Mouse (Mus musculus) ES-E14 (cell line): ENCODE results near the gene G3bp2. TPM values are rescaled to one million over a fixed set of nuclear protein-coding genes. Genes with fewer than 3 reads are reported as not detected.

Experiments used
- DNase-seq: peaks from one replicate; pipeline ENCODE4 v3.0.0-alpha.2; 2013; ENCODE audit warnings: low read depth, low spot score
- H3K27ac ChIP-seq: 2 replicates; pipeline ENCODE4 v1.5.1; 2012; ENCODE audit warnings: low read depth, mild to moderate bottlenecking, low read length, moderate library complexity, mixed read lengths; ENCODE audit not compliant: poor library complexity, insufficient read depth, severe bottlenecking
- H3K36me3 ChIP-seq: 2 replicates; pipeline ENCODE4 v1.6.1; 2012; ENCODE audit warnings: mild to moderate bottlenecking, low read length, moderate library complexity, mixed read lengths; ENCODE audit not compliant: control insufficient read depth, poor library complexity, insufficient read depth, severe bottlenecking
- H3K4me1 ChIP-seq, 2 experiments: fragments of 150-350 bp in 1 of 2; sonication (generic) in 1 of 2; 2 replicates each; pipeline ENCODE4 v1.6.1; 2012; ENCODE audit warnings: low read length in 2 of 2, mild to moderate bottlenecking in 1 of 2, mixed read lengths in 1 of 2; ENCODE audit not compliant: control insufficient read depth in 2 of 2, insufficient read depth in 2 of 2, poor library complexity in 1 of 2
- H3K4me3 ChIP-seq, 2 experiments: fragments of 150-350 bp in 1 of 2; sonication (generic) in 1 of 2; 2 replicates each; pipeline ENCODE4 v1.5.1; 2012; ENCODE audit warnings: low read length in 2 of 2, low read depth in 1 of 2, mild to moderate bottlenecking in 1 of 2, mixed read lengths in 1 of 2; ENCODE audit not compliant: insufficient read depth in 1 of 2, poor library complexity in 1 of 2, severe bottlenecking in 1 of 2
- H3K9ac ChIP-seq: 2 replicates; pipeline ENCODE4 v1.6.1; 2012; ENCODE audit warnings: low read depth, mild to moderate bottlenecking, low read length, mixed read lengths; ENCODE audit not compliant: poor library complexity, insufficient read depth, severe bottlenecking
- H3K9me3 ChIP-seq: fragments of 150-350 bp; sonication (generic); 2 replicates; pipeline ENCODE4 v1.6.1; 2012; ENCODE audit warnings: low read depth, mild to moderate bottlenecking, low read length; ENCODE audit not compliant: control insufficient read depth, insufficient read depth
- CHD2 ChIP-seq: IDR thresholded peaks from 2 replicates; pipeline ENCODE4 v1.6.1; 2014; ENCODE audit warnings: mild to moderate bottlenecking, low read depth, low read length, inconsistent platforms
- HCFC1 ChIP-seq: IDR thresholded peaks from 2 replicates; pipeline ENCODE4 v1.6.1; 2012; ENCODE audit warnings: low read length, inconsistent platforms, borderline replicate concordance; ENCODE audit not compliant: insufficient read depth
- MAFK ChIP-seq: IDR thresholded peaks from 2 replicates; pipeline ENCODE4 v1.6.1; 2014; ENCODE audit warnings: mild to moderate bottlenecking, low read depth, low read length, inconsistent platforms; ENCODE audit not compliant: insufficient read depth
- ZC3H11A ChIP-seq: IDR thresholded peaks from 2 replicates; pipeline ENCODE4 v1.6.1; 2012; ENCODE audit warnings: low read depth, mild to moderate bottlenecking, inconsistent platforms, low read length, borderline replicate concordance
- ZNF384 ChIP-seq: IDR thresholded peaks from 2 replicates; pipeline ENCODE4 v1.6.1; 2012; ENCODE audit warnings: low read depth, low read length, inconsistent platforms
- in situ Hi-C, 2 experiments: fragments of 600-800 bp; cut with MboI; formaldehyde crosslinking; loops; one replicate each; pipeline ENCODE4 v1.15.1; 2025; ENCODE audit warnings: low sequenced_read_pairs in 2 of 2, inconsistent platforms in 1 of 2; ENCODE audit not compliant: unreplicated experiment in 2 of 2
- total RNA-seq: library from RNA; depleted of rRNA; stranded (reverse); fragments of 300-350 nt; gene quantifications from 2 replicates; pipeline ENCODE4 v1.2.3, GENCODE M21; 2012

The G3bp2 gene
- total RNA-seq, 1 experiment: 266 TPM

GRCm38 (mm10) chr5:92093263-92094061 is 9.9 kb upstream of the G3bp2 start:
- in situ Hi-C loops: no loop called here
- no peaks in the 10 kb centered on the region for H3K9me3 ChIP-seq

DNA sequence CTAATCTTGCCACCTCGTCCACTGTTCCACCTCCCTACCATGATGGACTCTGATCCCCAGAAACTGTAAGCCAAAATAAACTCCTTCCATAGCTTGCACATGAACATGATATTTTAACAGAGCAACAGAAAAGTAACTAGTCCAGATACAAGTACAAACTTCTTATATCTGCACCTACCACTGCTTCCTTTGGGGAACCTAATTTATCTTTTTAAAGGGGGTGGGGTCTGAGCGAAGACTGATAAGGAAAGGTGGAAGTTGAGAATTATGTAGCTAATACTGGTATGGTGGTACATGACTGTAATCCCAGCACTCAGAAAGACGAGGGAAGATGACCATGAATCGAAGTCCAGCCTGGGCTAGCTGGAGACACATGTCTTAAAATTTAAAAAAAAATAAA is 4.0 kb upstream of the G3bp2 start:
- Histone ChIP-seq H3K36me3 (no peaks in the 10 kb centered on the region), H3K4me1 (peaks cover 2 to 4% of the 10 kb centered on the region in 2 experiments; a peak in 2 of 4 replicates), H3K9ac (no peak overlapping the region), H3K4me3 (no peak overlapping the region), H3K9me3 (no peaks in the 10 kb centered on the region), H3K27ac (no peak overlapping the region)
- in situ Hi-C loops: no loop called here
- no peak for TF ChIP-seq CHD2
- no peak for TF ChIP-seq ZNF384
- no peak for TF ChIP-seq ZC3H11A
- TF ChIP-seq HCFC1: no peak
- TF ChIP-seq MAFK: no peak
- DNase-seq: no peak

More at GRCm38 (mm10) chr5:92093263-92094061, 9.9 kb upstream of the G3bp2 start:
- Histone ChIP-seq H3K4me3 (no peak overlapping the region), H3K36me3 (no peaks in the 10 kb centered on the region), H3K9ac (no peak overlapping the region), H3K27ac (no peak overlapping the region), H3K4me1 (peaks cover 8 to 10% of the 10 kb centered on the region in 2 experiments; a peak in 2 of 4 replicates)
- DNase-seq: no peak
- TF ChIP-seq ZNF384 (no peak), CHD2 (no peak), HCFC1 (no peak)

GRCm38 (mm10) chr5:92085821-92086550 is 2.5 kb upstream of the G3bp2 start:
- H3K9me3 ChIP-seq: no peaks in the 10 kb centered on the region
- no peak for TF ChIP-seq CHD2
- TF ChIP-seq MAFK: no peak
- no peak for TF ChIP-seq ZNF384
- no peak for TF ChIP-seq ZC3H11A
- TF ChIP-seq HCFC1: no peak
- no peaks in the 10 kb centered on the region for H3K36me3 ChIP-seq
- in situ Hi-C loops: no loop called here
- H3K27ac ChIP-seq: no peak overlapping the region; the same call in 1 of the 2 replicates
- H3K4me3 ChIP-seq: no peak overlapping the region
- H3K9ac ChIP-seq: no peak overlapping the region
- no peak for DNase-seq
- peaks cover 2 to 4% of the 10 kb centered on the region in 2 experiments; a peak in 2 of 4 replicates for H3K4me1 ChIP-seq

DNA sequence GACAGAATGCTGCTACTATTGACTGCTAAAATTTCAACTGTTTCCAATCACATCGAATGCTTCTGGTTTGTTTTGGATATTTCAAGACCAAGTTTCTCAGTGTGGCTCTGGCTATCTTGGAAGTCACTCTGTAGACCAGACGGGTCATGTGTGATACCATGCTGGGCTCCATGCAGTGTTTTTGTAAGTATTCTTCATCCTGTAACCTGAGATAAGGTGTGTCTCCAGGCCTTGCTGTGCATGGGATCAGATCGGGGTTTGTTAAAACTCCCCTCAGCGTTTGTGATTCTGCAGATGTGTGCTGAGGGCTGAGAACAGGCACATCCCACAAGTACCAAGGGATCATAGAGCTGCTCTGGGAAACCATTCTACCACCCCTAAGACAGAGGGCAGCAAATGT is 1.7 kb upstream of the G3bp2 start:
- TF ChIP-seq HCFC1 (no peak), MAFK (no peak), CHD2 (no peak), ZNF384 (no peak), ZC3H11A (no peak)
- DNase-seq: no peak
- peaks cover 2 to 9% of the 10 kb centered on the region in 2 experiments; a peak in 3 of 4 replicates for H3K4me1 ChIP-seq
- in situ Hi-C loops: no loop called here
- H3K27ac ChIP-seq: no peak overlapping the region; the same call in 1 of the 2 replicates
- no peak overlapping the region for H3K4me3 ChIP-seq
- no peaks in the 10 kb centered on the region for H3K36me3 ChIP-seq
- no peaks in the 10 kb centered on the region for H3K9me3 ChIP-seq
- H3K9ac ChIP-seq: no peak overlapping the region
